Mouse (Mus musculus): ENCODE measurements around the gene Mctp1.

GRCm38 (mm10) chr13:76879008-76879407 lies 494.7 kb downstream of the Mctp1 start:
- TF ChIP-seq ZNF384 (IDR thresholded peaks at IDR 0.05; ENCODE audit: low read depth, low read length) (no peak), POLR2AphosphoS5 (IDR thresholded peaks at IDR 0.05; ENCODE audit: borderline replicate concordance, low read depth, low read length) (no peak), CTCF (IDR thresholded peaks at IDR 0.05 in 2 of 3, conservative IDR thresholded peaks at IDR 0.05 in 1 of 3; ENCODE audit: control insufficient read depth in 1 of 3, insufficient read depth in 1 of 3, low read depth in 2 of 3, low read length in 3 of 3, poor library complexity in 1 of 3, severe bottlenecking in 1 of 3) (no peak), USF1 (IDR thresholded peaks at IDR 0.05; ENCODE audit: low read depth, low read length) (no peak), NELFE (IDR thresholded peaks at IDR 0.05; ENCODE audit: low read depth, low read length) (no peak), ZC3H11A (IDR thresholded peaks at IDR 0.05; ENCODE audit: low read depth, low read length) (no peak), POLR2A (IDR thresholded peaks at IDR 0.05; ENCODE audit: control insufficient read depth in 1 of 2, insufficient read depth in 1 of 2, low read depth in 1 of 2, low read length in 2 of 2, poor library complexity in 1 of 2) (no peak), EP300 (IDR thresholded peaks at IDR 0.05; ENCODE audit: low read depth in 1 of 2, low read length in 2 of 2) (no peak), POLR2AphosphoS2 (IDR thresholded peaks at IDR 0.05; ENCODE audit: low read length) (no peak), RCOR1 (IDR thresholded peaks at IDR 0.05; ENCODE audit: low read depth, low read length) (no peak), E2F4 (IDR thresholded peaks at IDR 0.05; ENCODE audit: borderline replicate concordance, low read depth, low read length) (no peak), JUND (IDR thresholded peaks at IDR 0.05; ENCODE audit: low read depth, low read length) (no peak), SIN3A (IDR thresholded peaks at IDR 0.05; ENCODE audit: low read length) (no peak)
